Mouse (Mus musculus): ENCODE results near the gene Acsbg1. TPM values are rescaled to one million over a fixed set of nuclear protein-coding genes. Genes with fewer than 3 reads are reported as not detected.

Acsbg1 gene
- polyA plus RNA-seq, 1 experiment, result 36.6 TPM

- no peak for TF ChIP-seq CEBPB (IDR thresholded peaks at IDR 0.05; ENCODE audit: low read depth)
- TF ChIP-seq MAX (IDR thresholded peaks at IDR 0.05), result no peak
- TF ChIP-seq CTCF (IDR thresholded peaks at IDR 0.05; ENCODE audit: control insufficient read depth, insufficient read depth, insufficient read length), result no peak
- no peak for TF ChIP-seq USF1 (IDR thresholded peaks at IDR 0.05; ENCODE audit: low read depth)
- TF ChIP-seq MYOD1 (IDR thresholded peaks at IDR 0.05; ENCODE audit: control insufficient read depth, insufficient read length, low read depth), result no peak
- TF ChIP-seq MYOG (IDR thresholded peaks at IDR 0.05; ENCODE audit: control insufficient read depth, extremely low read depth, insufficient read length), result no peak
- no peak for TF ChIP-seq FOSL1 (IDR thresholded peaks at IDR 0.05; ENCODE audit: insufficient read depth, low read length, poor library complexity, severe bottlenecking)
- Histone ChIP-seq H3K27me3 (ENCODE audit: control insufficient read depth, insufficient read depth, insufficient read length) (no peaks in the 10 kb centered on the region), H3ac (ENCODE audit: control insufficient read depth, insufficient read length, low read depth) (no peak overlapping the region), H3K36me3 (ENCODE audit: control insufficient read depth, insufficient read depth) (no peaks in the 10 kb centered on the region), H3K4me3 (ENCODE audit: insufficient read depth, poor library complexity, severe bottlenecking) (no peak overlapping the region), H3K79me3 (ENCODE audit: low read depth) (no peaks in the 10 kb centered on the region), H3K79me2 (ENCODE audit: control insufficient read depth, insufficient read depth) (no peaks in the 10 kb centered on the region)
Observed at GRCm38 (mm10) chr9:54566958-54567357, 94.7 kb downstream of the Acsbg1 start.

GRCm38 (mm10) chr9:54560831-54561601 lies 100.7 kb downstream of the Acsbg1 start:
- H3K4me3 ChIP-seq (ENCODE audit: insufficient read depth, poor library complexity, severe bottlenecking), result no peak overlapping the region

GRCm38 (mm10) chr9:54559771-54560471 lies 101.7 kb downstream of the Acsbg1 start, which contains the start of gene Cib2:
Gene Cib2, minus strand, starts transcription at chr9:54560218.
- Histone ChIP-seq H3K27me3 (ENCODE audit: control insufficient read depth, insufficient read depth, insufficient read length) (peaks cover 4% of the 10 kb centered on the region), H3K79me2 (ENCODE audit: control insufficient read depth, insufficient read depth) (no peaks in the 10 kb centered on the region), H3K79me3 (ENCODE audit: low read depth) (no peaks in the 10 kb centered on the region), H3K36me3 (ENCODE audit: control insufficient read depth, insufficient read depth) (no peaks in the 10 kb centered on the region), H3K4me3 (ENCODE audit: insufficient read depth, poor library complexity, severe bottlenecking) (no peak within 1 kb of the TSS), H3ac (ENCODE audit: control insufficient read depth, insufficient read length, low read depth) (peak within 1 kb of the TSS; percentile 63)
- TF ChIP-seq MAX (IDR thresholded peaks at IDR 0.05), result no peak
- TF ChIP-seq USF1 (IDR thresholded peaks at IDR 0.05; ENCODE audit: low read depth), result no peak
- TF ChIP-seq FOSL1 (IDR thresholded peaks at IDR 0.05; ENCODE audit: insufficient read depth, low read length, poor library complexity, severe bottlenecking), result no peak
- TF ChIP-seq CEBPB (IDR thresholded peaks at IDR 0.05; ENCODE audit: low read depth), result no peak
- TF ChIP-seq CTCF (IDR thresholded peaks at IDR 0.05; ENCODE audit: control insufficient read depth, insufficient read depth, insufficient read length), result peak; percentile 20
- no peak for TF ChIP-seq MYOG (IDR thresholded peaks at IDR 0.05; ENCODE audit: control insufficient read depth, extremely low read depth, insufficient read length)
- no peak for TF ChIP-seq MYOD1 (IDR thresholded peaks at IDR 0.05; ENCODE audit: control insufficient read depth, insufficient read length, low read depth)

More at GRCm38 (mm10) chr9:54560831-54561601, 100.7 kb downstream of the Acsbg1 start:
- H3K79me3 ChIP-seq (ENCODE audit: low read depth), result no peaks in the 10 kb centered on the region
- no peak overlapping the region for H3ac ChIP-seq (ENCODE audit: control insufficient read depth, insufficient read length, low read depth)
- no peaks in the 10 kb centered on the region for H3K36me3 ChIP-seq (ENCODE audit: control insufficient read depth, insufficient read depth)
- peaks cover 4% of the 10 kb centered on the region for H3K27me3 ChIP-seq (ENCODE audit: control insufficient read depth, insufficient read depth, insufficient read length)
- TF ChIP-seq FOSL1 (IDR thresholded peaks at IDR 0.05; ENCODE audit: insufficient read depth, low read length, poor library complexity, severe bottlenecking) (no peak), USF1 (IDR thresholded peaks at IDR 0.05; ENCODE audit: low read depth) (no peak), CEBPB (IDR thresholded peaks at IDR 0.05; ENCODE audit: low read depth) (no peak), CTCF (IDR thresholded peaks at IDR 0.05; ENCODE audit: control insufficient read depth, insufficient read depth, insufficient read length) (no peak), MYOG (IDR thresholded peaks at IDR 0.05; ENCODE audit: control insufficient read depth, extremely low read depth, insufficient read length) (no peak), MYOD1 (IDR thresholded peaks at IDR 0.05; ENCODE audit: control insufficient read depth, insufficient read length, low read depth) (no peak), MAX (IDR thresholded peaks at IDR 0.05) (no peak)
- H3K79me2 ChIP-seq (ENCODE audit: control insufficient read depth, insufficient read depth), result no peaks in the 10 kb centered on the region

GRCm38 (mm10) chr9:54558731-54559130 lies 102.9 kb downstream of the Acsbg1 start:
- no peak overlapping the region for H3K4me3 ChIP-seq (ENCODE audit: insufficient read depth, poor library complexity, severe bottlenecking)
- no peaks in the 10 kb centered on the region for H3K79me2 ChIP-seq (ENCODE audit: control insufficient read depth, insufficient read depth)
- H3ac ChIP-seq (ENCODE audit: control insufficient read depth, insufficient read length, low read depth), result no peak overlapping the region
- no peaks in the 10 kb centered on the region for H3K79me3 ChIP-seq (ENCODE audit: low read depth)
- peaks cover 4% of the 10 kb centered on the region for H3K27me3 ChIP-seq (ENCODE audit: control insufficient read depth, insufficient read depth, insufficient read length)
- TF ChIP-seq CEBPB (IDR thresholded peaks at IDR 0.05; ENCODE audit: low read depth) (no peak), MYOD1 (IDR thresholded peaks at IDR 0.05; ENCODE audit: control insufficient read depth, insufficient read length, low read depth) (no peak), CTCF (IDR thresholded peaks at IDR 0.05; ENCODE audit: control insufficient read depth, insufficient read depth, insufficient read length) (no peak), MAX (IDR thresholded peaks at IDR 0.05) (no peak), FOSL1 (IDR thresholded peaks at IDR 0.05; ENCODE audit: insufficient read depth, low read length, poor library complexity, severe bottlenecking) (no peak), MYOG (IDR thresholded peaks at IDR 0.05; ENCODE audit: control insufficient read depth, extremely low read depth, insufficient read length) (no peak), USF1 (IDR thresholded peaks at IDR 0.05; ENCODE audit: low read depth) (no peak)
- no peaks in the 10 kb centered on the region for H3K36me3 ChIP-seq (ENCODE audit: control insufficient read depth, insufficient read depth)

GRCm38 (mm10) chr9:54555044-54555443 lies 106.6 kb downstream of the Acsbg1 start:
- no peak for TF ChIP-seq CEBPB (IDR thresholded peaks at IDR 0.05; ENCODE audit: low read depth)
- TF ChIP-seq FOSL1 (IDR thresholded peaks at IDR 0.05; ENCODE audit: insufficient read depth, low read length, poor library complexity, severe bottlenecking), result no peak
- TF ChIP-seq CTCF (IDR thresholded peaks at IDR 0.05; ENCODE audit: control insufficient read depth, insufficient read depth, insufficient read length), result no peak
- TF ChIP-seq MYOD1 (IDR thresholded peaks at IDR 0.05; ENCODE audit: control insufficient read depth, insufficient read length, low read depth), result no peak
- TF ChIP-seq USF1 (IDR thresholded peaks at IDR 0.05; ENCODE audit: low read depth), result no peak
- no peak for TF ChIP-seq MAX (IDR thresholded peaks at IDR 0.05)
- TF ChIP-seq MYOG (IDR thresholded peaks at IDR 0.05; ENCODE audit: control insufficient read depth, extremely low read depth, insufficient read length), result no peak
- Histone ChIP-seq H3K79me2 (ENCODE audit: control insufficient read depth, insufficient read depth) (no peaks in the 10 kb centered on the region), H3K4me3 (ENCODE audit: insufficient read depth, poor library complexity, severe bottlenecking) (no peak overlapping the region), H3K79me3 (ENCODE audit: low read depth) (no peaks in the 10 kb centered on the region), H3ac (ENCODE audit: control insufficient read depth, insufficient read length, low read depth) (no peak overlapping the region), H3K27me3 (ENCODE audit: control insufficient read depth, insufficient read depth, insufficient read length) (peaks cover 4% of the 10 kb centered on the region), H3K36me3 (ENCODE audit: control insufficient read depth, insufficient read depth) (no peaks in the 10 kb centered on the region)

Small RNA genes within 50 kb of the gene (microRNA-seq; reads per million reads assigned to microRNA genes)
- 0.16 reads per million for gene Mir5710 (ENCODE audit: borderline microRNAs expressed)

Other genes starting within 250 kb of the Acsbg1 start
- gene Dmxl2, start 160.2 kb downstream of the Acsbg1 start, polyA plus RNA-seq (2012; fragmentation: generic; extraction: Trizol), result 0.25 TPM
- gene Sh2d7, start 122.9 kb downstream of the Acsbg1 start, polyA plus RNA-seq (2012; fragmentation: generic; extraction: Trizol), result 0.01 TPM
- 1.9 TPM for gene Cib2, start 101.7 kb downstream of the Acsbg1 start, polyA plus RNA-seq (2012; fragmentation: generic; extraction: Trizol)
- gene Idh3a, start 75.5 kb downstream of the Acsbg1 start, polyA plus RNA-seq (2012; fragmentation: generic; extraction: Trizol), result 84.4 TPM
- 7.1 TPM for gene Dnaja4, start 37.0 kb upstream of the Acsbg1 start, polyA plus RNA-seq (2012; fragmentation: generic; extraction: Trizol)
- 55.9 TPM for gene Wdr61, start 72.6 kb upstream of the Acsbg1 start, polyA plus RNA-seq (2012; fragmentation: generic; extraction: Trizol)
- gene Crabp1, start 102.9 kb upstream of the Acsbg1 start, polyA plus RNA-seq (2012; fragmentation: generic; extraction: Trizol), result not detected
- 7.8 TPM for gene Ireb2, start 201.9 kb upstream of the Acsbg1 start, polyA plus RNA-seq (2012; fragmentation: generic; extraction: Trizol)